Mouse (Mus musculus) embryonic stem cell, embryonic (primary cell): ENCODE measurements at regions not wholly inside any gene's neighbourhood (a gene's known extent, or its start where the extent isn't known, plus 50 kb on each side); places are given as distances from the start of the nearest gene placed in this dataset.
"Not testable (repeated sequence)": the region's sequence is repeated elsewhere in the genome, so short reads cannot be mapped to it uniquely, and the experiment has no call there.

Experiments used
- CTCF ChIA-PET, 4 experiments: fragments of 300-600 bp in 2 of 4; fragments of 350-600 bp in 2 of 4; sonication (Branson Sonifier 250); formaldehyde crosslinking; loops; one replicate each; lab custom pipeline; 2022; ENCODE audit warnings: inconsistent platforms in 2 of 4; lab: Charles Lee
- POLR2A ChIA-PET, 4 experiments: fragments of 300-600 bp in 2 of 4; fragments of 350-600 bp in 2 of 4; sonication (Branson Sonifier 250); formaldehyde crosslinking; loops; one replicate each; lab custom pipeline; 2022; ENCODE audit warnings: antibody characterized with exemption in 4 of 4, inconsistent platforms in 1 of 4; lab: Charles Lee

DNA sequence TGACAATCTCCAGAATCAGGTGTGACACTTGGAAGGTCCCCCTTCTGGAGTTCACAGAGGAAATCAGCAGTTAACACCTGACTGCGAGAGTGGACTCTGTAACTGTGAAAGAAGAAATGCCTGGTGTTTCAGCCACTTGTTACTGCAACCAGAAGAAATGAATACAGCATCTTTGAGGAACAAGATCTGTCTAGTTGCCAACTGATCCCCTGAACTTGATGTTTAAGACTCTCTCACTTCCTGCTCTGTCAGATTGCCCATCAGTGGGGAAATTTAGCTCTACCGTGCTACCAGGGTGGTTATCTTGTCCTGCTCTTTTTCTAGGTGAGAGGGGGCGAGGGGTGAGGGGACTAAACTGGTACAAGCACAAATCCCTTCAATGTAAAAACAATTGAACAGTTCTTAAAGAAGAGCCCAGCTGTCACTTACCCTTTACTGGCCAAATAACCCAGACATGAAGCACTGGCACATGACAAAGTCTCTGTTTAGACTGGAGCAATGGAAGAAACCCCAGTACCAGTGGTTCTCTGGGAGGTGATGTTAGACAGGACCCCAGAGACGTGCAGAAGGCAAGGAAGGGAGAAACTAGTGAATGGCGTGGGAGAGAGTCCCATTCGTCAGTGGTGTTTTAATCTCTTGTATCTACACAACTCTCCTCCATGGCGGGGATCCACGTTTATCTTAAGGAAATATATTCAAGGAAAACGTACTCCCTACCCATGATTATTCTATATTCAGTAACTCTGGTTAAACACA lies 237.6 kb upstream of the Btg1 start:
- POLR2A ChIA-PET, result no interaction called here

GRCm38 (mm10) chr10:96381664-96382063 lies 235.1 kb upstream of the Btg1 start:
- ChIA-PET CTCF (no interaction called here), POLR2A (no interaction called here)

More for the DNA sequence above, 237.6 kb upstream of the Btg1 start:
- CTCF ChIA-PET, result no interaction called here

- ChIA-PET CTCF (interaction anchor here in 1 of 4 experiments (0.6 kb wide), 1 partner anchor 959 kb away, joined by 11 read pairs; no protein-coding TSS in a partner anchor), POLR2A (interaction anchor here in 1 of 4 experiments (1.0 kb wide), 1 partner anchor 225 kb away, joined by 3 read pairs; the partner anchor contains the start of gene Btg1)
Measured at GRCm38 (mm10) chr10:96391748-96392147, 225.1 kb upstream of the Btg1 start.

DNA sequence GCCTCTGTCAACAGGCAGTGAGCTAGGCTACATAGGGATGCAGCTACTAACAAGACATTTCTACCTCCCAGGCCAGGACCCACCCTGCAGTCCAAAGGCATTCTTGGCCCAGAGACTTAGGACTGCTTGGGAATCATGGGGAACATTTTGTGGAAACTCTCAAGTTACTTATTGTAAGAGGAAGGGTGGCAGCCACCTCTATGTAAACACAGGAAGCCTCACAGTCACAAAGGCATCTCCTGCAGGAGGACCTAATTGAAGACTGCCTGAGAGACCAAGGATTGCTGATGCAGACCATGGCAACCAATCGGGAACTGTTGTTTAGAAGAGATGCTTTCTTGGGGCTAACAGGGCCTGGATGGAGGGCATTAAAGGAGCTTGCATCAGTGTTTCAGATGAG lies 224.0 kb upstream of the Btg1 start:
- ChIA-PET CTCF (no interaction called here), POLR2A (interaction anchor here in 1 of 4 experiments (1.4 kb wide), 1 partner anchor 224 kb away, joined by 4 read pairs; the partner anchor contains the start of gene Btg1)

- CTCF ChIA-PET, result no interaction called here
- POLR2A ChIA-PET, result interaction anchor here in 1 of 4 experiments (0.5 kb wide), 1 partner anchor 301 kb away, joined by 3 read pairs; no protein-coding TSS in a partner anchor
Measured at GRCm38 (mm10) chr10:96394210-96394609, 222.6 kb upstream of the Btg1 start.

DNA sequence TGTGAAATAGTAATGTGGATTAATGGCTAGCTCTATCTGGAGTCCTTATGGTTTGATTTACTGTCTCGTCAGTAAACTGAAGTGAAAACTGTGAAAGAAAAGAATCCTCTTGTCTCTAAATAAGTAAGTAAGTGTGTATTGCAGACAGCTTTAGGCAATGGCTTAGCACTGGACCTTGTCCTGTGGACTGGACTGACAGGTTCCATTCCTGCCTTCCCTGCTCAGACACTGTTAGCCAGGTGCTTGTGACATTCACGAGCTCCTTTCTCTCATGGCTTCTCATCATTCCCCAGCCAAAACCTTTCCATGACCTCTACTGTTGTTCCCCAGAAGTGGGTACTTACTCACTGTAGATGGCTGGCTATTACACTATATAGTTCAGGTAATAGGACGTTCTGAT lies 221.8 kb upstream of the Btg1 start:
- CTCF ChIA-PET, result no interaction called here
- POLR2A ChIA-PET, result no interaction called here

DNA sequence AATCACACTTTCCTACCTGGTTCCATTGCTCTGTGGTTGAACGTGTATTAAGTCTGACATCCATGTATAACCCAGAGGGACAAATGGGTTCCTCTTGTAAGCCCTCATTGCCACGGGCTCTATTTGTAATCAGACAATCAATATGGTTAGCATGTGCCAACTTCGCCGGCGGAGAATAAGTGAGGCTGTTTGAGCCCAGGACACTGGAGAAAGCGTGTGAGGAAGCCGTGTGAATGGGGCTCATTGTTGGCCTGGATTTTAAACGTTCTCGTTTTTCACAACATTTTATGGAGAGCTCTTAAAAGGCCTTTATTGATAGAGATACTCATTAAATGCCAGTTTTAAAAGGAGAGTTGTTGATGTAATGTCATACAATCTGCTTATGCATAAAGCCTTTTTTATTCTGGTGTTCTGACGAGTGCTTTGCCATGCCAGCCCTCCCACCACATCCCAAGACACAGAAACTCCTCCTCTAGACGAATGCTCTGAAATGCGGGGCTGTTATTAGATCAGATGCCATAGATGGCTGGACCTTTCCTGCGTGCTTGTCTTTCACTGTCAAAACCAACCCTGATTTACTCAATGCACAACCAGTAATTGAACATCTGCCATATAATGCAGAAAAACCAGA lies 218.8 kb upstream of the Btg1 start:
- ChIA-PET CTCF (no interaction called here), POLR2A (interaction anchor here in 2 of 4 experiments (1.0 to 2.6 kb wide), 5 partner anchors 99 to 324 kb away, joined by 4 to 15 read pairs (median 6); partner anchors contain the start of gene Btg1 (in 2 of the 2))

- POLR2A ChIA-PET, result interaction anchor here in 3 of 4 experiments (0.6 to 2.6 kb wide), 9 partner anchors 12 to 324 kb away, joined by 3 to 15 read pairs (median 4); partner anchors contain the start of gene Btg1 (in 2 of the 3)
- CTCF ChIA-PET, result interaction anchor here in 1 of 4 experiments (0.5 kb wide), 1 partner anchor 156 kb away, joined by 4 read pairs; no protein-coding TSS in a partner anchor
Measured at GRCm38 (mm10) chr10:96398562-96399288, 218.1 kb upstream of the Btg1 start.

- POLR2A ChIA-PET, result interaction anchor here in 2 of 4 experiments (0.7 to 2.6 kb wide), 6 partner anchors 11 to 323 kb away, joined by 3 to 15 read pairs (median 4); partner anchors contain the start of gene Btg1 (in 2 of the 2)
- CTCF ChIA-PET, result no interaction called here
Measured at GRCm38 (mm10) chr10:96399636-96400400, 217.0 kb upstream of the Btg1 start.

DNA sequence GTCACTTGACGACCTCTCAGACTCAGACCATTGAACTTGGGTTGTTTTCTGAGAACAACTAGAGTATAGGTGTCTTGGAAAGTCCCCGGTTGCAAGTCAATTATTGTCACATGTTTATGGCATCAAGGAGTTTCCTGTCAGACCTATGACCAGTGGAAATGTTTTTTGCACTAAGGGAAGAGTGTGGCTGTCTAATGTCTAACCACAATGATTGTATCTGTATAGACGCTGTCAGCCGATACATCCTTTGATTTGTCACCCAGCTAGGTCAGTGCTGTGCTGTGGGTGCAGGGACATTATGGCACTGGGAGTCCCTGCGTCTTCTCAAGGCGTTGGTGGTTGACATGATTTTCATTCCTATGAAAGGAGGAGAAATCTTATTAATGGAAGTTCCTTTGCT lies 216.0 kb upstream of the Btg1 start:
- CTCF ChIA-PET, result no interaction called here
- POLR2A ChIA-PET, result no interaction called here

DNA sequence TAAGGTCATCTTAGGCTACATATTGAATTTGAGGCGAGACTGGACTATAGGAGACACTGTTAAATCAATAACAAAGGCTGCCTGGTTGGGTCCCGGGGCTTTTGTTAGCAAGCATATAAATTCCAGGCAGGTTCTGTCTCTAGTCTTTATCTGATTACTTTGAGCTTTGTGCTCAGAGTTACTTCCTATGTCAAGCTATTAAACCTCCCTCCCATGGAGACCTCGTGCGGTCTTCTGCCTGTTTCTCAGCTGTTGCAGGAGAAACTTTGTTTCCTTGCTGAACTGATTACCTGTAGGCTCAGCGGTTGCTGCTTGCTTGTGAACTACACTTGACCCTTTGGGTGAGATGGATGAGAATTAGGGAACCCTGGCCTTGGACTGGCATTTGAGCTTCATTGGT lies 210.5 kb upstream of the Btg1 start:
- ChIA-PET CTCF (no interaction called here), POLR2A (interaction anchor here in 1 of 4 experiments (0.6 kb wide), 1 partner anchor 280 kb away, joined by 4 read pairs; no protein-coding TSS in a partner anchor)

DNA sequence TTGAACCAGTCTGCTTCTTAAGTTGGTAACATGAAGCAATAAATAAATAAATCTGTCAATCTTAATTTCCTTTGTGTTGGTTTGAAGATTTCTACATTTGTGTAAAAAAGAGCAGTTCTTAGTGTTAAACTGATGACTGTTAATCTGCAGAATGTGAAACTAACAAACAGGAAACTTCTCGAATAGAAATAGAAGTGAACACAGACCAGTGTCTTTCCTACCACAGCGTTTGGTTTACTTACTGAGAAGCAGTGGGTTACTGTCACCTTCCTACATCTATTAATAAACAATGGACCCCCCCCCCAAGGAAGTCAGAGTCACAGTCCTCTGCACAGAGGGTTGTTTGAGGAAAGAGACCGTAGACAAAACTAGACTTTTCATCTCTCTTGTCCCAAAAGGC lies 209.0 kb upstream of the Btg1 start:
- CTCF ChIA-PET, result no interaction called here
- POLR2A ChIA-PET, result no interaction called here

GRCm38 (mm10) chr10:96408250-96408649 lies 208.6 kb upstream of the Btg1 start:
- ChIA-PET CTCF (no interaction called here), POLR2A (no interaction called here)

DNA sequence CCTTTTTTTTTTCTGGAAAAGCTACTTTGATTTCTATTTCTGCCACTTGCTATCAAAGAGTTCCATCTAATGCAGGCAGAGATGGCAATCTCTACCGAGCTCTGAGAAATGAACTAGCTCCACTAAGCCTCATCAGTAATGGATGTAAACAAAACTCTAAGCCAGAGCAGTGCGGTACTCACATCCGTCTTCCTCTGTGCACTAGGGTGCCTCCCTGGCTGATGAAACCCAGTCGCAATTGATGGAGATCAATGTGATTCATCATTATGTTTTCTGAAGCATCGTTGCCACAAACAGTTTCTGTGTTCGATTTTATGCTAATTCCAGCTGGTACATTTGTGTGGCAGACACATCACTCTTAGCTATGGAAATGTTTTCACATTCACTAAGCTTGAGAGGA lies 206.8 kb upstream of the Btg1 start:
- POLR2A ChIA-PET, result interaction anchor here in 1 of 4 experiments (1.5 kb wide), 1 partner anchor 207 kb away, joined by 4 read pairs; the partner anchor contains the start of gene Btg1
- CTCF ChIA-PET, result no interaction called here

DNA sequence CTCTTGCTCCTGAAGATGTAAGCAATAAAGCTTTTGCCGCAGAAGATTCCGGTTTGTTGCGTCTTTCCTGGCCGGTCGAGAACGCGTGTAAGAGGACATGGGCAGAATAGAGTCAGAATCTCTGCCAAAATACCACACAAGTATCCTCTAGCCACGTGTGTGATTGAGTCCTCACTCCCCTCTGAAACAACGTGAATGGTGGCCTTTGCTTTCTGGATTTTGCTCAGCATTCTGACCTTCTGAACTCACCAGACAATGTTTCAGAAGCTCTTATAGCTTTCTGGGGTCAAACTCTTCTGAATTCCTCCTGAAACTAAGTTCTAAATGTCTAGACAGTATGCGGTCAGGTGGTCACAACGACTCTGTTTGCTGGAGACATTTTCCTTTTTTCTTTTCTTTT lies 202.0 kb upstream of the Btg1 start:
- CTCF ChIA-PET, result no interaction called here

DNA sequence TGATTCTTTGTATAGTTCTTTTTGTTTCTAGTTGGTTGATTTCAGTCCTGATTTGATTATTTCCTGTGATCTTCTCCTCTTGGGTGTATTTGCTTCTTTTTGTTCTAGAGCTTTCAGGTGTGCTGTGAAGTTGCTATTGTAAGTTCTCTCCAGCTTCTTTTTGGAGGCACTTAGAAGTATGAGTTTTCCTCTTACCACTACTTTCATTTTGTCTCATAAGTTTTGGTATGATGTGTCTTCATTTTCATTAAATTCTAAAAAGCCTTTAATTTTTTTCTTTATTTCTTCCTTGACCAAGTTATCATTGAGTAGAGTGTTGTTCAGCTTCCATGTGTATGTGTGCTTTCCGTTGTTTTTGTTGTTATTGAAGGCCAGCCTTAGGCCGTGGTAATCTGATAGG lies 195.3 kb upstream of the Btg1 start:
- POLR2A ChIA-PET, result not testable (repeated sequence)
- CTCF ChIA-PET, result interaction anchor here in 1 of 4 experiments (0.7 kb wide), 1 partner anchor 170 kb away, joined by 3 read pairs; no protein-coding TSS in a partner anchor

More for the DNA sequence above, 202.0 kb upstream of the Btg1 start:
- POLR2A ChIA-PET, result interaction anchor here in 2 of 4 experiments (0.6 to 0.7 kb wide), 2 partner anchors 28 to 280 kb away, joined by 3 read pairs; no protein-coding TSS in a partner anchor

- CTCF ChIA-PET, result no interaction called here
- POLR2A ChIA-PET, result no interaction called here
Measured at GRCm38 (mm10) chr10:96427407-96427806, 189.4 kb upstream of the Btg1 start.

- ChIA-PET POLR2A (no interaction called here), CTCF (no interaction called here)
Measured at GRCm38 (mm10) chr10:96430142-96430541, 186.7 kb upstream of the Btg1 start.
